Mouse (Mus musculus) kidney, embryonic 16.5 days (tissue): ENCODE results near the gene Sept12. TPM values are rescaled to one million over a fixed set of nuclear protein-coding genes. Genes with fewer than 3 reads are reported as not detected.

Experiments
- ATAC-seq: fragments of 200-750 bp; cut with Nextera tagmentation; 2 replicates; pipeline ENCODE4 v1.8.0; 2017; ENCODE audit warnings: moderate TSS enrichment; ENCODE audit not compliant: low FRiP score, low TSS enrichment
- H3K27ac ChIP-seq: fragments of 300-500 bp; sonication (generic); 2 replicates; pipeline ENCODE4 v1.5.1; 2014; ENCODE audit warnings: low read length
- H3K27me3 ChIP-seq: fragments of 300-500 bp; sonication (generic); 2 replicates; pipeline ENCODE4 v1.6.1; 2014; ENCODE audit warnings: low read length, control low read depth, mixed read lengths; ENCODE audit not compliant: insufficient read depth
- H3K36me3 ChIP-seq: fragments of 300-500 bp; sonication (generic); 2 replicates; pipeline ENCODE4 v1.6.1; 2014; ENCODE audit warnings: low read length, control low read depth, mixed read lengths; ENCODE audit not compliant: insufficient read depth
- H3K4me1 ChIP-seq: fragments of 300-500 bp; sonication (generic); 2 replicates; pipeline ENCODE4 v1.6.1; 2014; ENCODE audit warnings: low read length, control low read depth, mixed read lengths; ENCODE audit not compliant: insufficient read depth
- H3K4me2 ChIP-seq: fragments of 300-500 bp; sonication (generic); replicated peaks from 2 replicates; pipeline ENCODE4 v1.6.1; 2014; ENCODE audit warnings: low read depth, low read length
- H3K4me3 ChIP-seq: fragments of 300-500 bp; sonication (generic); 2 replicates; pipeline ENCODE4 v1.5.1; 2014; ENCODE audit warnings: mild to moderate bottlenecking, low read length
- H3K9ac ChIP-seq: fragments of 300-500 bp; sonication (generic); replicated peaks from 2 replicates; pipeline ENCODE4 v1.6.1; 2014; ENCODE audit warnings: low read length
- H3K9me3 ChIP-seq: fragments of 300-500 bp; sonication (generic); 2 replicates; pipeline ENCODE4 v1.6.1; 2016; ENCODE audit warnings: low read length, control low read depth
- WGBS: fragments of 180-500 bp; shearing (Covaris S2); extraction: QIAGEN DNeasy Blood & Tissue Kit; methylation state at CpG from one replicate; pipeline ENCODE4 v1.1.7; 2014; 5-methylcytosine and 5-hydroxymethylcytosine counted together
- polyA plus RNA-seq: library from polyadenylated mRNA; unstranded; fragments of >200 nt; fragmentation: Nextera tagmentation; extraction: Ambion mirVana; gene quantifications from 2 replicates; pipeline ENCODE4 v1.2.1, GENCODE M21; 2015

Gene Sept12
- polyA plus RNA-seq, 1 experiment from 2014 or later, result not detected

GRCm38 (mm10) chr16:5011285-5011684 is 13.6 kb upstream of the Sept12 start:
- Histone ChIP-seq H3K9me3 (no peaks in the 10 kb centered on the region), H3K27ac (no peak overlapping the region), H3K9ac (no peak overlapping the region), H3K4me1 (peaks cover 13% of the 10 kb centered on the region), H3K27me3 (no peaks in the 10 kb centered on the region), H3K4me2 (no peak overlapping the region), H3K36me3 (peaks cover 18% of the 10 kb centered on the region), H3K4me3 (no peak overlapping the region)
- no peak for ATAC-seq
- WGBS, result 89% methylated on average over 7 of the region's 7 CpGs

GRCm38 (mm10) chr16:5010371-5010935 is 12.8 kb upstream of the Sept12 start:
- WGBS, result 89% methylated on average over 10 of the region's 10 CpGs
- H3K4me1 ChIP-seq, result peaks cover 13% of the 10 kb centered on the region
- no peak overlapping the region for H3K4me2 ChIP-seq
- H3K27me3 ChIP-seq, result no peaks in the 10 kb centered on the region
- no peaks in the 10 kb centered on the region for H3K9me3 ChIP-seq
- H3K27ac ChIP-seq, result no peak overlapping the region
- no peak overlapping the region for H3K9ac ChIP-seq
- peaks cover 12% of the 10 kb centered on the region for H3K36me3 ChIP-seq
- H3K4me3 ChIP-seq, result no peak overlapping the region
- ATAC-seq, result no peak

GRCm38 (mm10) chr16:5008076-5008475 is 10.4 kb upstream of the Sept12 start:
- Histone ChIP-seq H3K27ac (no peak overlapping the region), H3K4me3 (no peak overlapping the region; the same call in 1 of the 2 replicates), H3K4me1 (peaks cover 13% of the 10 kb centered on the region), H3K9me3 (no peaks in the 10 kb centered on the region), H3K27me3 (no peaks in the 10 kb centered on the region), H3K36me3 (0 out of 2 replicates have a peak, but pooled peaks cover 7% of the 10 kb centered on the region), H3K9ac (0 out of 2 replicates have a peak overlapping the region, but pooled peaks have one; percentile 5), H3K4me2 (peak overlapping the region; percentile 34)
- WGBS, result 82% methylated on average over 12 of the region's 12 CpGs
- no peak for ATAC-seq

- peak overlapping the region; percentile 34 for H3K4me2 ChIP-seq
- H3K27ac ChIP-seq, result no peak overlapping the region
- peak overlapping the region; percentile 14; the same call in 1 of the 2 replicates for H3K4me3 ChIP-seq
- H3K9ac ChIP-seq, result peak overlapping the region; percentile 5; the same call in 1 of the 2 replicates
- no peaks in the 10 kb centered on the region for H3K27me3 ChIP-seq
- H3K9me3 ChIP-seq, result no peaks in the 10 kb centered on the region
- WGBS, result 50% methylated on average over 6 of the region's 6 CpGs
- H3K36me3 ChIP-seq, result 0 out of 2 replicates have a peak, but pooled peaks cover 7% of the 10 kb centered on the region
- H3K4me1 ChIP-seq, result peaks cover 8% of the 10 kb centered on the region
- ATAC-seq, result 0 out of 2 replicates have a peak, but pooled peaks have one; percentile 20
These were observed 9.8 kb upstream of the Sept12 start for GRCm38 (mm10) chr16:5007492-5007891.

- Histone ChIP-seq H3K27ac (no peak within 1 kb of the TSS), H3K4me3 (peak within 1 kb of the TSS; percentile 14; the same call in 1 of the 2 replicates), H3K27me3 (no peaks in the 10 kb centered on the region), H3K36me3 (0 out of 2 replicates have a peak, but pooled peaks cover 7% of the 10 kb centered on the region), H3K4me1 (peaks cover 4% of the 10 kb centered on the region), H3K4me2 (peak within 1 kb of the TSS; percentile 34), H3K9ac (peak within 1 kb of the TSS; percentile 5; the same call in 1 of the 2 replicates), H3K9me3 (no peaks in the 10 kb centered on the region)
- ATAC-seq, result peak; percentile 68
- whole genome bisulfite sequencing, result 42% methylated on average over 5 of the region's 5 CpGs
These were observed 9.4 kb upstream of the Sept12 start, which contains the start of gene Smim22 for GRCm38 (mm10) chr16:5007067-5007466. Smim22 (plus strand) TSS chr16:5007288.

- ATAC-seq, result no peak
- H3K4me2 ChIP-seq, result no peak overlapping the region
- no peak overlapping the region for H3K4me3 ChIP-seq
- H3K9me3 ChIP-seq, result no peaks in the 10 kb centered on the region
- H3K36me3 ChIP-seq, result no peaks in the 10 kb centered on the region
- no peak overlapping the region for H3K27ac ChIP-seq
- H3K4me1 ChIP-seq, result 0 out of 2 replicates have a peak, but pooled peaks cover 2% of the 10 kb centered on the region
- no peaks in the 10 kb centered on the region for H3K27me3 ChIP-seq
- no peak overlapping the region for H3K9ac ChIP-seq
- WGBS, result 71% methylated on average over 3 of the region's 3 CpGs
These were observed 3.0 kb upstream of the Sept12 start for GRCm38 (mm10) chr16:5000611-5001010.

GRCm38 (mm10) chr16:4998984-4999383 is 1.3 kb upstream of the Sept12 start:
- no peak for ATAC-seq
- 58% methylated on average over 1 of the region's 1 CpGs for WGBS
- H3K27ac ChIP-seq, result no peak overlapping the region

GRCm38 (mm10) chr16:4993276-4993675 is 4.4 kb downstream of the Sept12 start:
- H3K27me3 ChIP-seq, result no peaks in the 10 kb centered on the region
- WGBS, result 83% methylated on average over 4 of the region's 4 CpGs
- no peak overlapping the region for H3K4me3 ChIP-seq
- ATAC-seq, result no peak
- no peak overlapping the region for H3K9ac ChIP-seq
- 0 out of 2 replicates have a peak, but pooled peaks cover 2% of the 10 kb centered on the region for H3K4me1 ChIP-seq
- H3K9me3 ChIP-seq, result no peaks in the 10 kb centered on the region
- no peak overlapping the region for H3K27ac ChIP-seq
- H3K4me2 ChIP-seq, result no peak overlapping the region
- no peaks in the 10 kb centered on the region for H3K36me3 ChIP-seq

More at GRCm38 (mm10) chr16:4998984-4999383, 1.3 kb upstream of the Sept12 start:
- H3K4me3 ChIP-seq, result no peak overlapping the region
- H3K36me3 ChIP-seq, result no peaks in the 10 kb centered on the region
- H3K9me3 ChIP-seq, result no peaks in the 10 kb centered on the region
- no peak overlapping the region for H3K9ac ChIP-seq
- no peak overlapping the region for H3K4me2 ChIP-seq
- H3K4me1 ChIP-seq, result 0 out of 2 replicates have a peak, but pooled peaks cover 2% of the 10 kb centered on the region
- no peaks in the 10 kb centered on the region for H3K27me3 ChIP-seq

GRCm38 (mm10) chr16:4984717-4985116 is 12.9 kb downstream of the Sept12 start:
- H3K4me3 ChIP-seq, result no peak overlapping the region
- 90% methylated on average over 12 of the region's 12 CpGs for WGBS

GRCm38 (mm10) chr16:4979755-4980380 is 17.8 kb downstream of the Sept12 start:
- H3K9ac ChIP-seq, result no peak overlapping the region
- no peaks in the 10 kb centered on the region for H3K9me3 ChIP-seq
- H3K4me1 ChIP-seq, result no peaks in the 10 kb centered on the region
- 72% methylated on average over 4 of the region's 4 CpGs for WGBS
- no peak overlapping the region for H3K4me3 ChIP-seq
- ATAC-seq, result peak; percentile 80
- no peak overlapping the region for H3K4me2 ChIP-seq
- no peaks in the 10 kb centered on the region for H3K27me3 ChIP-seq
- H3K27ac ChIP-seq, result no peak overlapping the region
- H3K36me3 ChIP-seq, result no peaks in the 10 kb centered on the region

More at GRCm38 (mm10) chr16:4984717-4985116, 12.9 kb downstream of the Sept12 start:
- Histone ChIP-seq H3K4me2 (no peak overlapping the region), H3K27me3 (no peaks in the 10 kb centered on the region), H3K27ac (no peak overlapping the region), H3K4me1 (no peaks in the 10 kb centered on the region), H3K9ac (no peak overlapping the region), H3K36me3 (no peaks in the 10 kb centered on the region), H3K9me3 (no peaks in the 10 kb centered on the region)
- ATAC-seq, result no peak
